Mouse (Mus musculus): ENCODE results near the gene Clec4a3. TPM values are rescaled to one million over a fixed set of nuclear protein-coding genes. Genes with fewer than 3 reads are reported as not detected.

Clec4a3 gene
- total and polyA plus RNA-seq, 3 experiments: not detected

DNA sequence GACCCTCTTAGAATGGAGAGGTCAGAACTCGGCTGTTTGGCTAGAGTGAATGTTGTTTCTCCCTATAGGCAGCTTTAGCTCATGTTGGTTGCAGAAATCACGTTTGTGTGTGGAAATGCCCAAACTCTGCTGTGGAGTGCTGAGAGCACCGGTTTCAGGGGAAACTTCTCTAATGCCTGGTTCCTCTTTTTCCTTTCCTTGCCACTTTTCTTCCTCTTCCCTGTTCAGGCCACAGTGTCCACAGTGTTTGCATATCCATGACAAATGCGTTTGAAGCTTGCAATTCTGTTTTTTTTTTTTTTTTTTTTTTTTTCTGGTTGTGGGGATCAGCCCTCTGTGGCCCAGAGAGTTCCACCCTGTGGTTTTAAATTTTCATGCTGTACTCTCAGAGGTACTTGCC lies 30.9 kb upstream of the Clec4a3 start, which contains the start of gene Clec4a1:
Gene Clec4a1, plus strand, starts transcription at position 398 of the 400 bp plus-strand sequence.
- DNase-seq (ENCODE audit: low read depth, low spot score): peak; percentile 8
- Histone ChIP-seq H3K79me2 (ENCODE audit: control insufficient read depth, insufficient read depth, low read length, poor library complexity) (no peaks in the 10 kb centered on the region), H3K27me3 (ENCODE audit: control insufficient read depth in 1 of 2, insufficient read depth in 2 of 2, low read length in 2 of 2) (peaks cover 0 to 2% of the 10 kb centered on the region in 2 experiments; a peak in 3 of 4 replicates), H3K4me3 (ENCODE audit: control insufficient read depth in 1 of 2, insufficient read depth in 1 of 2, low read depth in 2 of 2, low read length in 2 of 2) (no peak within 1 kb of the TSS), H3K9me3 (replicated peaks; ENCODE audit: insufficient read depth, low read length) (no peaks in the 10 kb centered on the region), H3K27ac (ENCODE audit: control insufficient read depth, low read depth, low read length) (no peak within 1 kb of the TSS), H3K9ac (ENCODE audit: control insufficient read depth, low read depth, low read length, poor library complexity, severe bottlenecking) (no peak within 1 kb of the TSS), H3K4me1 (ENCODE audit: control insufficient read depth in 1 of 2, insufficient read depth in 2 of 2, low read length in 2 of 2) (no peaks in the 10 kb centered on the region), H3K36me3 (ENCODE audit: control insufficient read depth in 1 of 2, insufficient read depth in 2 of 2, low read length in 2 of 2) (no peaks in the 10 kb centered on the region)
- TF ChIP-seq MAZ (IDR thresholded peaks at IDR 0.05; ENCODE audit: low read depth, low read length) (no peak), NRF1 (IDR thresholded peaks at IDR 0.05; ENCODE audit: insufficient read depth, low read depth, low read length, poor library complexity, severe bottlenecking) (no peak), MAX (IDR thresholded peaks at IDR 0.05; ENCODE audit: low read length) (no peak), ZC3H11A (IDR thresholded peaks at IDR 0.05; ENCODE audit: low read depth, low read length) (no peak), POLR2AphosphoS2 (IDR thresholded peaks at IDR 0.05; ENCODE audit: low read length) (no peak), E2F4 (IDR thresholded peaks at IDR 0.05; ENCODE audit: borderline replicate concordance, low read depth, low read length) (no peak), POLR2AphosphoS5 (IDR thresholded peaks at IDR 0.05; ENCODE audit: borderline replicate concordance, low read depth, low read length) (no peak), RAD21 (IDR thresholded peaks at IDR 0.05; ENCODE audit: low read depth, low read length) (no peak), ZKSCAN1 (IDR thresholded peaks at IDR 0.05; ENCODE audit: low read depth, low read length) (no peak), ETS1 (IDR thresholded peaks at IDR 0.05; ENCODE audit: low read depth, low read length) (no peak), GATA1 (IDR thresholded peaks at IDR 0.05; ENCODE audit: low read depth, low read length) (no peak), ZMIZ1 (IDR thresholded peaks at IDR 0.05; ENCODE audit: low read depth, low read length) (no peak), POLR2A (IDR thresholded peaks at IDR 0.05; ENCODE audit: control insufficient read depth in 1 of 2, insufficient read depth in 1 of 2, low read depth in 1 of 2, low read length in 2 of 2, poor library complexity in 1 of 2) (no peak), SMC3 (IDR thresholded peaks at IDR 0.05; ENCODE audit: low read depth, low read length) (no peak)

DNA sequence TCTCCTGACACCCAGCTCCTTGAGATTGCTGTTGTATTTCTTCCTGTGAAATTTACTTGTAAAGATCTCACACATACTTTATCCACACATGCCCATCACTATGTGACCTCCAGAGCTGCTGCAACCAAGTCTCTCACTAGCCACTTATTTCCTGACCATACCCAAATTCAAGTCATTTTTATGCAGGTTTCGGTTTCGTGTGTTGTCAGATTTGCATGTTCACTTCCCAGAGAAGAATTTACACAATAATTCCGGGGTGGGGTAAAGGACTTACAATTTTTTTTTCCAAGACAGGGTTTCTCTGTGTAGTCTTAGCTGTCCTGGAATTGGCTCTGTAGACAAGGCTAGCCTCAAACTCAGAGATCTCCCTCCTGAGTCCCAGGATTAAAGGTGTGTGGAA lies 17.5 kb upstream of the Clec4a3 start:
- Histone ChIP-seq H3K4me1 (ENCODE audit: control insufficient read depth in 1 of 2, insufficient read depth in 2 of 2, low read length in 2 of 2) (no peaks in the 10 kb centered on the region), H3K27me3 (ENCODE audit: control insufficient read depth in 1 of 2, insufficient read depth in 2 of 2, low read length in 2 of 2) (peaks cover 4 to 6% of the 10 kb centered on the region in 2 experiments; a peak in 3 of 4 replicates), H3K9ac (ENCODE audit: control insufficient read depth, low read depth, low read length, poor library complexity, severe bottlenecking) (no peak overlapping the region), H3K4me3 (ENCODE audit: control insufficient read depth in 1 of 2, insufficient read depth in 1 of 2, low read depth in 2 of 2, low read length in 2 of 2) (no peak overlapping the region), H3K9me3 (replicated peaks; ENCODE audit: insufficient read depth, low read length) (no peaks in the 10 kb centered on the region), H3K79me2 (ENCODE audit: control insufficient read depth, insufficient read depth, low read length, poor library complexity) (no peaks in the 10 kb centered on the region), H3K27ac (ENCODE audit: control insufficient read depth, low read depth, low read length) (no peak overlapping the region), H3K36me3 (ENCODE audit: control insufficient read depth in 1 of 2, insufficient read depth in 2 of 2, low read length in 2 of 2) (no peaks in the 10 kb centered on the region)
- no peak for DNase-seq (ENCODE audit: low read depth, low spot score)
- no peak for TF ChIP-seq NRF1 (IDR thresholded peaks at IDR 0.05; ENCODE audit: insufficient read depth, low read depth, low read length, poor library complexity, severe bottlenecking)
- no peak for TF ChIP-seq SIN3A (IDR thresholded peaks at IDR 0.05; ENCODE audit: low read length)
- no peak for TF ChIP-seq CHD2 (IDR thresholded peaks at IDR 0.05; ENCODE audit: low read length)
- no peak for TF ChIP-seq MEF2A (IDR thresholded peaks at IDR 0.05; ENCODE audit: extremely low read depth, insufficient replicate concordance, low read depth, low read length, poor library complexity, severe bottlenecking)
- TF ChIP-seq MAZ (IDR thresholded peaks at IDR 0.05; ENCODE audit: low read depth, low read length): no peak
- no peak for TF ChIP-seq ZNF384 (IDR thresholded peaks at IDR 0.05; ENCODE audit: low read depth, low read length)
- TF ChIP-seq ZMIZ1 (IDR thresholded peaks at IDR 0.05; ENCODE audit: low read depth, low read length): no peak
- no peak for TF ChIP-seq RCOR1 (IDR thresholded peaks at IDR 0.05; ENCODE audit: low read depth, low read length)

Measured in MEL (cell line).